Mouse (Mus musculus): ENCODE results near the gene Glrx3.

Gene Glrx3

DNA sequence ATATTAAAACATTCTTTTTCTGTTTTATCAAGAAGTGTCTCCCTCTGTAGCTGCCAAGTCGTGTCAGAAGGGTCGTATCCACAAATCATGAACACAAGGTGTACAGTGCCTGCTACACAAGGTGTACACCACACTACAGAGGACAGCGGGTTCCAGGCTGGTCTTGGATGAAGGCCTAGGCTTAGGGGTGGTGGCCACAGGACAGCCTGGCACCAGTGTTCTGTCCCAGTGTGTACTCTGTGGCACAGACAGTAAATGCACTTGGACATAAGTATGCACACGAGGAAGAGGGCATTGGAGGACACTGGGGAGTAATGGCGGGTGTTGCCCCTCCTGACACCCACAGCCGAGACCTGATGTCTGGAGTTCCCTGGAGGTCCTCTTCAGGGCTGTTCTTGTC, 34.7 kb downstream of the Glrx3 start:
- in situ Hi-C loops (cut with MboI): loop anchor here (10.0 kb wide), 2 partner anchors 313 to 1353 kb away; no protein-coding TSS in a partner anchor

DNA sequence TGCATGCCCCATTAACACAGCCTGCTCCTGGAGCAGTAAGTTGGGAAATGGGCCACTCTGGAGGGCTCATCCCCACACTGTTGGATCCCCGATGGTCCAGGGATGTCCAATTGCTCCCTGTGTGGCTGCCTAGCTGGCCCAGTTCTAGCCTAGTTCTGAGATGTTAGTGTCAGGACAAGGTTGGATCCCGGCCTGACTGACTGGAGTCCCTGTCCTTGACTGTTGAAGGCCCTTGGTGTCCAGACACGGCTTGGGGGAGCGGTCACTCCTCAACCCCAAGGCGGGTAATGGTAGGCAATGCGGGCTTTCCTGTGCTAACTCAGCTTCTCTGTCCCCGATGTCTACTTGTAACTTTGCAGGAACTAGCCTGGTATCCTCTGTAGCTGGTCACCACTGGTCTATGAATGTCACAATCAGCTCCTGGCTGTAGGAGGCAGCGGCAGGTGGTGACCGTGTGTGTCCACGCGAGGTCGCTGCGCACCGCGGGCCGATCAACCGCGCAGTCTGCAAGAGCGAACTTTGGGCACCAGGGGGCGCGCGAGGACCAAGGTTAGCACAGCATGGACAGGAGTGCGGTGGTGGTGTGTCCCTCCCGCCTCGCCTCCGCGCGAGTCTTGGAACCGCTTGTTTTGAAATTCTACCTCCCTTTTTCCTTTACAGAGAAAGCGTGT, 40.7 kb downstream of the Glrx3 start:
- in situ Hi-C loops (cut with MboI): loop anchor here (10.0 to 25.0 kb wide), 3 partner anchors 307 to 1347 kb away; no protein-coding TSS in a partner anchor

DNA sequence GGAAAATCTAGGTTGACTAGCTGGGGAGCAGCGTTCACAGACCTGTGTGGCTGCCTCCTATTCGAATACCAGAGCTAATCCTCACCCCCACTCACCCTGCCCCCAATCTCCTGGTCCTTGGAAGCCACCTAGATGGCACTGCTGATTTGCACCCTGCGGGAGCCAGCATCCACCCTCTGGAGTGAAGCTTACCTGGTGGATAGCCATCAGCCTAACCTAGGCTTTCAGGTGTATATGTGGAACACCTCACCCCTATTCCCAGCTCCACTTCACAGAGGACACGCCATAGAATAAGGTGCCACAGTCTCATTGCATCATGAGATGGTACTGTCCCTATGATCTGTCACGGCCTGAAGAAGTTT, 41.2 kb downstream of the Glrx3 start:
- in situ Hi-C loops (cut with MboI): loop anchor here (10.0 to 25.0 kb wide), 3 partner anchors 306 to 1346 kb away; no protein-coding TSS in a partner anchor

DNA sequence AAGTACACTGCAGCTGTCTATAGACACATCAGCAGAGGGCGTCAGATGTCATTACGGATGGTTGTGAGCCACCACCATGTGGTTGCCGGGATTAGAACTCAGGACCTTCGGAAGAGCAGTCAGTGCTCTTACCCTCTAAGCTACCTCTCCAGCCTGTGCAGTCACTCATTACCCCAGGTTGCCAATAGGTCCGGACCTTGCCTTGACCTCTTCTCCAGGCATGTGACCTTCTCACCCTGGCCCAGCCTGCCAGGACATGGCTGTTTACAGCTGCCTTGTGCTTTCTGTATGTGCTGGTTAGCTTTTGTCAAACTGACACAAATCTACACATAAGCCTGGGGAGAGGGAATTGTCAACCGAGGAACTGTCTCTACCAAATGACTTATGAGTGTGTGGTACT, 43.4 kb downstream of the Glrx3 start:
- in situ Hi-C loops (cut with MboI): loop anchor here (25.0 kb wide), 1 partner anchor 931 kb away; no protein-coding TSS in a partner anchor

DNA sequence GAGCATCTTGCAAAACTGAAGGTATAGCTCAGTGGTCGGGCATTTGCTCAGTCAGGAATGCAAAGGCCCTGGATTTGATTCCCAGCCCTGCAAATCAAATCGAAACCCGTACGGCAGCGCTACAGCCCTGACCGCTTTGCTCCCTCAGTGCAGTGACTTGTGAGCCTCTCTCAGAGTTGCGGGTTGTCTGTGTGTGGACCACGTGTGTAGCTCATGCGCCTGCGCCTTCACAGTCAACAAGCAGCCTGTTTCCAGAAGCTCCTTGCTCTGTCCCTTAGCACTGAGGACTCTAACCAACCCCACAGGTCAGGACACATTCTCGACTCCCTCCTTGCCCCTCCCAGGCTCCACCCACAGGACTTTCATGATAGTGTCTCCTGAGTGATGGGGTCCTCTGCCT, 46.6 kb downstream of the Glrx3 start:
- in situ Hi-C loops (cut with MboI): loop anchor here (25.0 kb wide), 1 partner anchor 928 kb away; no protein-coding TSS in a partner anchor

DNA sequence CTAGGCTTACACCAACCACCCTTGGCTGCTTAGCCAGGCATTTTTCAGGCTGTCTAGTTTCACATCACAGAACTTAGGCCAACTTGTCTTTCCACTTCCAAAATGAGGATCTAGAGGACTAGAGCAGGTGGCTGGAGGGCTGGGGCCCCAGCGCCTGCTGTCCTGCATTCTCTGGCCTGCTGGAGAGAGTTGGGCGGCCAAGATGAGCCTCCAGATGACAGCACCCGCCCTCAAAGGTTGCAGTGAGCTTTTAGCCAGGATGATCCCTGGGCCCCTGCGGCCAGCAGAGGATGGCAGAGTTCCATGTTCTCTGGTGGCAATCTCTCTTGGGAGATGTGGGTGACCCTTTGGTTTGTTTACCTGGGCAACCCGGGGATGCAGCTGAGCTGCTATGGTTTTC, 51.0 kb downstream of the Glrx3 start:
- in situ Hi-C loops (cut with MboI): loop anchor here (25.0 kb wide), 1 partner anchor 924 kb away; no protein-coding TSS in a partner anchor

DNA sequence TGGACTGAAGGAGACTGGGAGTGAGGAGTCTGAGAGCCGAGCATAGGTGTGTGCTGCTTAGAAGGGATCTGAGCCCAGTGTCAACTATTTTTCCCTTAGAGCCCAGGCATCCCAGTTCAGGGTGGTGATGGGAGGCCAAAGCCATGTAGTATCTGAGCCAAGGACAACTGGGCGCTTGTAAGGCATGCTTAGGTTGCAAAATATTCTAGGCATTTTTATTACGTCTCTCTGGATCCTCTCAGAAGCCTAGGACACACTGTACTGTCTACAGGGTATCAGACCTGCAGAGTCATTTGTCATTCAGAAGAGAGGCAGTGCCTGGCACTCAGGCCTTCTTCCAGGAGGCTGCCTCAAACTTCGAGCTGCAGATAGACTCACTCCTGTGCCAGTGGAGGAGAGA, 53.3 kb downstream of the Glrx3 start:
- in situ Hi-C loops (cut with MboI): loop anchor here (25.0 kb wide), 1 partner anchor 922 kb away; no protein-coding TSS in a partner anchor

DNA sequence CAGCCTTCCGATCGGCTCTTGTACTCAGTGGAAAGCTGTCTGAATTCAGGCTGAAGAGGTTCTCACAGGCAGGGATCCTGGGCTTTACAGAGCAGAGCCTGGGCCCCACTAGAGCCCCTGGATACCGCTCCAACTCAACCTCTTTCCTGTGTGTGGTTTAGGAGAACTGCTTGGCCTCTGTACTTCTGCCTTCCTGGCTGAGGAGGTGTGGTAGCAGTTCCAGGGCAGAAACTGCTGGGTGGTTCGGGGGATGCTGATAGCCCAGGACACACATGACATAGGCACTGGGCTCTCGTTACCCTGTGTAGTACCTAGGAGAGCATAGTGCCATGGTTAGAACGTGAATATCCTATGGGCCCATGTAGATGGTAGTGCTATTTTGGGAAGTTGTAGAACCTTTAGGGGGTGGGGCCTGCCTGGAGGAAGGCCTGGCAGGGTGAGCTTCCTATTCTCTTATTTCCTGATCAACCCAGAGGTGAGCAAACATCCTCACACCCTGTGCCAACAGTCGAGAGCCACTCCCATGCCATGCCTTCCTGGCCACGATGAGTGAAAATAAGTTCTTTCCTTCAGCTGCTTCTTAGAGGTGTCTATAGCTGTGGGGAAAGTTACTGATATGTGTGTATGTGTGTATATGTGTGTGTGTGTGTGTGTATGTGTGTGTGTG, 55.0 kb downstream of the Glrx3 start:
- in situ Hi-C loops (cut with MboI): loop anchor here (25.0 kb wide), 1 partner anchor 920 kb away; no protein-coding TSS in a partner anchor

DNA sequence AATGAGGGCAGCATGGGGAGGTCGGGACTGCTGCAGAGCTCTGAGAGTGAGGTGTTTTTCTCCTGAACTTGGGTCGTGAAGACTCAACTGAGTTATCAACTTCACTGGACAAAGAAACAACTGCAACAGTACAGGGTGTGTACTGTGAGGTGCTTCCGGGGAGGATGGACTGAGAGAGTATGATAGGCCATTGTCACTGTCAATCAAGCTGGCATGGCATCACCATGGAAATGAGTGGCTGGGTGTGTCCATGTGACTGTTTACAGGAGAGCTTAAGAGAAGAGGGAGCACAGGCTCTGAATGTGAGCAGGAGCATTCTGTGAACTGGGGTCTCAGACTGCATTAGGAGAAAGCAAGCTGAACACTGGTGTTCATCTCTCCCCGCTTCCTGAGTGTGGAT, 61.3 kb downstream of the Glrx3 start:
- in situ Hi-C loops (cut with MboI): loop anchor here (25.0 kb wide), 1 partner anchor 914 kb away; no protein-coding TSS in a partner anchor

DNA sequence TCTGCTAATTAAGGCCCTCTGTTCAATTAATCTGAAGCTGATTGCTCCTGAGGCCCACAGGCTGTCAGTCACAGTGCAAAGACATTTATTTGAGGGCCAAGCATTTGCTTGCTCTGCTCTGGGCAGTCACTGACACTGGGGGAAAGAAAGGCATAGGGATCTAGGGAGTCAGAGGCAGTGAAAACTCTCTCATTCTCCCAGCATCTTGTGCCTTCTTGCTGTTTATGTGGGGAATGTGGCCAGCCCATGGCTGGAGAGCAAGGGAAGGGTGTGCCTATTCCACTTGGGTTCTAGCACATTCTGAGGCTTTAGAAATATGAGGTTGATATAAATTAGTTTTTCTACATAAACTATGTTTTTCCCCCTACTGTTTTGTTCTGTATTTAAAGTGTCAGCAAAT, 80.2 kb downstream of the Glrx3 start:
- in situ Hi-C loops (cut with MboI): no loop called here

DNA sequence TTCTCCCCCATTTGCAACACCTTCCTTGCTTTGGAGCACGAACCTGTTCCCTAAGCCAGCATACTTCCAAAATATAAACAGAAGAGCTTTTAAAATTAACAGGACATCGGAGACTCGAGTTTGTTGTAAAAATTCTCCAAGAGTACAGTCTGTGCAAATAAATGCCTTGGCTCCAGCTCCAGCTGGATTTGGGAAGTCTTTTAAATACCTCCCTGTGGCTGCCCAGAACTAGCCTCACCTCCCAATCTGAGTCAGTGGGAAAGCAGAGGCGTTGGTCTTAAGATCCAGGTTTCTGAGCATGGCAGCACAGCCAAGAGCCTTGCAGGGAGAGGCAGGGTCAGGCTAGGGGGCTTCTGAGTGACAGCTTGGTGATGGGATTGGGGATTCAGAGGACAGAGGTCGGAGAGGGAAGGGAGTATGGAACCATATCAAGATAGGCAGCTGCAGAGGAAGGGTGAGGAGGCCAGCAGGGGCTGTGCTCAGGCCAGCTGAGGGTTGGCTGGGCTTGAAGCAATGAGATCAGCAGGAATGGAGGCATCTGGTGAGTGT, 80.7 kb downstream of the Glrx3 start:
- in situ Hi-C loops (cut with MboI): no loop called here
